Mouse (Mus musculus): ENCODE data around the gene Eif4e2. TPM values are rescaled to one million over a fixed set of nuclear protein-coding genes. Genes with fewer than 3 reads are reported as not detected.

The Eif4e2 gene
- polyA plus RNA-seq, 1 experiment: 56.2 TPM

GRCm38 (mm10) chr1:87283410-87283960, 69.8 kb downstream of the Eif4e2 start:
- no peaks in the 10 kb centered on the region for H3K4me1 ChIP-seq (ENCODE audit: control insufficient read depth, insufficient read depth, low read length)
- no peak overlapping the region for H3K27ac ChIP-seq (ENCODE audit: insufficient read depth, low read length)
- H3K27me3 ChIP-seq (ENCODE audit: control insufficient read depth, insufficient read depth, low read length): no peaks in the 10 kb centered on the region
- H3K4me3 ChIP-seq (replicated peaks; ENCODE audit: insufficient read depth, low read depth, low read length): no peak overlapping the region
- 89% methylated on average over 10 of the region's 10 CpGs for whole genome bisulfite sequencing
- DNase-seq: no peak
- TF ChIP-seq CTCF (IDR thresholded peaks at IDR 0.05; ENCODE audit: borderline replicate concordance, insufficient read depth, low read depth, low read length) (no peak), POLR2A (IDR thresholded peaks at IDR 0.05; ENCODE audit: borderline replicate concordance, insufficient read depth, low read length) (no peak)

DNA sequence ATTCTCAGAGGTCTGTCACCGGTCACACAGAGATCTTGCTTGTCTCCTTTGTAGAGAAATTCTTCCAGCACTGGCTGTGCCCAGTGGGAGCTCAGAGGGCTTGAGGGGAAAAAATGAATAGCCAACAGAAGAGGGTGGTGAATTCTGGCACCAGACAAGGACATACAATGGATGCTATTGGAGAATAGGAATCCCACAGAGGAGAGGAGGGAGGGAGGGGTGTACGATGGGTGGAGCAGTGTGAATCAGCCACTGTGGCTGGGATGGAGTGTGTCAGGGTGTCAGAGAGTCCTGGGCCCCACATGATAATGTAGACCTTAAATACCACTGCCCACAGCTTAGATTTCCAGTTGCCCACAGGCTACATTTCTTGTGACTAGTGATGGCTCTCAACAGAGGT, 73.4 kb downstream of the Eif4e2 start:
- Histone ChIP-seq H3K27me3 (ENCODE audit: control insufficient read depth, insufficient read depth, low read length) (no peaks in the 10 kb centered on the region), H3K4me3 (replicated peaks; ENCODE audit: insufficient read depth, low read depth, low read length) (no peak overlapping the region), H3K4me1 (ENCODE audit: control insufficient read depth, insufficient read depth, low read length) (no peaks in the 10 kb centered on the region), H3K27ac (ENCODE audit: insufficient read depth, low read length) (no peak overlapping the region)
- WGBS: 24% methylated on average over 2 of the region's 2 CpGs
- TF ChIP-seq CTCF (IDR thresholded peaks at IDR 0.05; ENCODE audit: borderline replicate concordance, insufficient read depth, low read depth, low read length) (no peak), POLR2A (IDR thresholded peaks at IDR 0.05; ENCODE audit: borderline replicate concordance, insufficient read depth, low read length) (no peak)
- peak in 1 of 2 experiments; percentile 14 for DNase-seq

Other genes starting within 250 kb of the Eif4e2 start
- not detected in 2 replicates for gene Alppl2, start 124.0 kb upstream of the Eif4e2 start, polyA plus RNA-seq (2012; rRNA removed)
- gene Alpi, start 112.3 kb upstream of the Eif4e2 start, polyA plus RNA-seq (2012; rRNA removed): not detected in 2 replicates
- gene Akp3, start 88.9 kb upstream of the Eif4e2 start, polyA plus RNA-seq (2012; rRNA removed): 0.08 TPM in 2 replicates
- 15.5 and 16.0 TPM in 2 replicates for gene Ecel1, start 57.4 kb upstream of the Eif4e2 start, polyA plus RNA-seq (2012; rRNA removed)
- 0.10 TPM in 2 replicates for gene Prss56, start 30.6 kb upstream of the Eif4e2 start, polyA plus RNA-seq (2012; rRNA removed)
- gene Chrnd, start 23.3 kb upstream of the Eif4e2 start, polyA plus RNA-seq (2012; rRNA removed): not detected in 2 replicates
- gene Chrng, start 9.3 kb upstream of the Eif4e2 start, polyA plus RNA-seq (2012; rRNA removed): not detected in 2 replicates
- 61.8 and 65.7 TPM in 2 replicates for gene Efhd1, start 50.4 kb downstream of the Eif4e2 start, polyA plus RNA-seq (2012; rRNA removed)
- gene Gigyf2, start 113.1 kb downstream of the Eif4e2 start, polyA plus RNA-seq (2012; rRNA removed): 61.4 and 63.1 TPM in 2 replicates
- 5.5 and 18.2 TPM in 2 replicates for gene Kcnj13, start 180.8 kb downstream of the Eif4e2 start, polyA plus RNA-seq (2012; rRNA removed)